Mouse (Mus musculus) hindbrain, postnatal 0 days (tissue): ENCODE results near the gene Irs1. TPM values are rescaled to one million over a fixed set of nuclear protein-coding genes. Genes with fewer than 3 reads are reported as not detected.

ENCODE experiments used
- ATAC-seq: fragments of 200-750 bp; cut with Nextera tagmentation; 2 replicates; pipeline ENCODE4 v1.8.0; 2017; ENCODE audit warnings: mild to moderate bottlenecking, moderate TSS enrichment, moderate library complexity
- DNase-seq: peaks from one replicate; pipeline ENCODE4 v3.0.0-alpha.2; 2015; ENCODE audit warnings: low spot score
- H3K27ac ChIP-seq: fragments of 300-500 bp; sonication (generic); 2 replicates; pipeline ENCODE4 v1.5.1; 2014; ENCODE audit warnings: mild to moderate bottlenecking
- H3K27me3 ChIP-seq: fragments of 300-500 bp; sonication (generic); 2 replicates; pipeline ENCODE4 v1.6.1; 2014; ENCODE audit warnings: low read length, mixed read lengths; ENCODE audit not compliant: insufficient read depth
- H3K36me3 ChIP-seq: fragments of 300-500 bp; sonication (generic); 2 replicates; pipeline ENCODE4 v1.6.1; 2014; ENCODE audit warnings: low read length, mixed read lengths; ENCODE audit not compliant: insufficient read depth
- H3K4me1 ChIP-seq: fragments of 300-500 bp; sonication (generic); 2 replicates; pipeline ENCODE4 v1.6.1; 2014; ENCODE audit warnings: antibody characterized with exemption, low read length, mixed read lengths; ENCODE audit not compliant: insufficient read depth
- H3K4me2 ChIP-seq: fragments of 300-500 bp; sonication (generic); 2 replicates; pipeline ENCODE4 v1.6.1; 2014; ENCODE audit warnings: low read depth, mild to moderate bottlenecking, low read length, moderate library complexity, mixed read lengths
- H3K4me3 ChIP-seq: fragments of 300-500 bp; sonication (generic); 2 replicates; pipeline ENCODE4 v1.5.1; 2014; ENCODE audit warnings: low read length
- H3K9ac ChIP-seq: fragments of 300-500 bp; sonication (generic); replicated peaks from 2 replicates; pipeline ENCODE4 v1.6.1; 2014; ENCODE audit warnings: mild to moderate bottlenecking, low read length, moderate library complexity, mixed read lengths
- H3K9me3 ChIP-seq: fragments of 300-500 bp; sonication (generic); 2 replicates; pipeline ENCODE4 v1.6.1; 2016; ENCODE audit warnings: low read length, mixed read lengths
- CTCF ChIP-seq: IDR thresholded peaks from 2 replicates; pipeline ENCODE4 v1.5.1; 2016; ENCODE audit warnings: antibody characterized with exemption, control low read depth, low read depth
- WGBS: fragments of 180-500 bp; shearing (Covaris S2); extraction: QIAGEN DNeasy Blood & Tissue Kit; methylation state at CpG from one replicate; pipeline ENCODE4 v1.1.7; 2014; 5-methylcytosine and 5-hydroxymethylcytosine counted together
- polyA plus RNA-seq: library from polyadenylated mRNA; unstranded; fragments of >200 nt; fragmentation: Nextera tagmentation; extraction: Ambion mirVana; gene quantifications from 2 replicates; pipeline ENCODE4 v1.2.1, GENCODE M21; 2015
- total RNA-seq: library from RNA; depleted of rRNA; stranded (reverse); fragments of >200 nt; gene quantifications from 2 replicates; pipeline ENCODE4 v1.2.3, GENCODE M21; 2014; rRNA removed

Gene Irs1
- total RNA-seq (66.7 and 67.2 TPM in 2 replicates), polyA plus RNA-seq (5.9 and 6.3 TPM in 2 replicates)

- H3K9ac ChIP-seq = peak within 1 kb of the TSS; percentile 78
- H3K27ac ChIP-seq = peak within 1 kb of the TSS; percentile 96
- TF ChIP-seq CTCF = 0 out of 2 replicates have a peak, but pooled peaks have one; percentile 11
- H3K4me2 ChIP-seq = peak within 1 kb of the TSS; percentile 77
- 1% methylated on average over 38 of the region's 60 CpGs for WGBS
- peak; percentile 91 for DNase-seq
- peaks cover 23% of the 10 kb centered on the region for H3K4me1 ChIP-seq
- no peaks in the 10 kb centered on the region for H3K27me3 ChIP-seq
- H3K9me3 ChIP-seq = no peaks in the 10 kb centered on the region
- H3K36me3 ChIP-seq = no peaks in the 10 kb centered on the region
- peak within 1 kb of the TSS; percentile 84 for H3K4me3 ChIP-seq
- ATAC-seq = peak; percentile 89
Measured at GRCm38 (mm10) chr1:82291151-82291797, at the start of gene Irs1. Gene Irs1 (minus strand): TSS chr1:82291416.

DNA sequence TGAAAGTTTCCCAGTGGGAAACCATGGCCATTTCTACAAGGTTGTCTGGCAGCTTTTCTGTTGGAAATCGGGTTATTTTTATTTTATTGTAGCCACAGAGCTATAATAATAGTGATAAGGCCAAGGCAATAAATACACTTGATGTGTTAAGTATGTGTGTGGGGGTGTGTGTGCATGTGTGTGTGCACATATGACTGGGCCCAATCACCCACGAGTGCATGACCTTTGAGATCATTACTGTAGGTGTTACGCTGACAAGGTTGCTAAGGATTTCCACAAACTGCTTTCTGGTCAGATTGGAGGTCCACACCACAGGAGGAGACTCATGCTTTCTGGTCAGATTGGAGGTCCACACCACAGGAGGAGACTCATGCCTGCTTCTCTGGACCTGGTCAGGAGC is 43.3 kb upstream of the Irs1 start:
- 96% methylated on average over 3 of the region's 3 CpGs for WGBS
- no peak overlapping the region for H3K27ac ChIP-seq
- ATAC-seq = no peak
- H3K36me3 ChIP-seq = no peaks in the 10 kb centered on the region
- no peak for DNase-seq
- H3K4me2 ChIP-seq = no peak overlapping the region
- no peaks in the 10 kb centered on the region for H3K27me3 ChIP-seq
- no peak for TF ChIP-seq CTCF
- H3K9me3 ChIP-seq = no peaks in the 10 kb centered on the region
- H3K4me3 ChIP-seq = no peak overlapping the region
- H3K9ac ChIP-seq = no peak overlapping the region
- no peaks in the 10 kb centered on the region for H3K4me1 ChIP-seq

GRCm38 (mm10) chr1:82329954-82330247 is 38.7 kb upstream of the Irs1 start:
- Histone ChIP-seq H3K36me3 (no peaks in the 10 kb centered on the region), H3K27me3 (no peaks in the 10 kb centered on the region), H3K9me3 (no peaks in the 10 kb centered on the region), H3K27ac (no peak overlapping the region), H3K4me1 (no peaks in the 10 kb centered on the region), H3K4me3 (no peak overlapping the region), H3K9ac (no peak overlapping the region), H3K4me2 (no peak overlapping the region)
- ATAC-seq (peak; percentile 32; the same call in 1 of the 2 replicates), DNase-seq (no peak)
- no peak for TF ChIP-seq CTCF

DNA sequence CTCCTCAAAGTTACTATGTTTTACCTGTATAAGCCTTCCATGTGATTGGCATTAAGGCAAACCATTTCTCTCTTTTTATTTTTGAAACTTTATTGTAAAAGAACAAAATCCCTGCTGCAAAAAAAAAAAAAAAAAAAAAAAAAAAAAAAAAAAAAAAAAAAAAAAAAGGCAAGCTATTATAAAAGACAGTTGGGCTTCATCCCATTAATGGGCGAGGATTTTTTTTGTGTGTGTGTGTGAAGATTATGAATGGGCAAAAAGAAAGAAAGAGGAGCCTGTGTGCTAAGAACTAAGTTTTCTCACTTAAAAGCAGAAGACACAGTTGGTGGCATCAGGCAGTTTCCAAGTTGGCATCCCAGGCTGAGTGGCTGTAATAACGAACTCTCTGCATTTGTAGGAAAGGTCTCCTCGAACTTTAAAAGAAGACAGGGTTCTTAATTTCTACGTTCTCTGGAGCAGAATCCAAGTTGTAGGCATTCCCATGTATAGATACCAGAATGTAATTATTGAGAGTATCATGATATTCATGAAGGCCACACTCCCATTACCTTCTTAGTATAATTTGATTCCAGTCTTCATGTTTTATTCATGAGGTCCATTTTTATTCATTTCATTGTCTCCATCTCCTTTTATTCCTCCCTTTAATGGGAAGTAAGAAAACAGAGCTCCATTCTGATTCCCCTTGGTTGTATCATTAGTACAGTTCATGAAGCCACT is 38.2 kb upstream of the Irs1 start:
- H3K27ac ChIP-seq = no peak overlapping the region
- no peaks in the 10 kb centered on the region for H3K9me3 ChIP-seq
- no peaks in the 10 kb centered on the region for H3K4me1 ChIP-seq
- TF ChIP-seq CTCF = no peak
- H3K4me3 ChIP-seq = no peak overlapping the region
- H3K36me3 ChIP-seq = no peaks in the 10 kb centered on the region
- no peak overlapping the region for H3K9ac ChIP-seq
- DNase-seq = peak; percentile 14
- 44% methylated on average over 4 of the region's 4 CpGs for WGBS
- H3K4me2 ChIP-seq = no peak overlapping the region
- H3K27me3 ChIP-seq = no peaks in the 10 kb centered on the region
- ATAC-seq = peak; percentile 24; the same call in 1 of the 2 replicates

- Histone ChIP-seq H3K4me3 (no peak overlapping the region), H3K9me3 (no peaks in the 10 kb centered on the region), H3K4me1 (no peaks in the 10 kb centered on the region), H3K9ac (no peak overlapping the region), H3K27me3 (no peaks in the 10 kb centered on the region), H3K4me2 (no peak overlapping the region), H3K27ac (no peak overlapping the region), H3K36me3 (no peaks in the 10 kb centered on the region)
- ATAC-seq (no peak), DNase-seq (no peak)
- no peak for TF ChIP-seq CTCF
- WGBS = 93% methylated on average over 7 of the region's 7 CpGs
Measured at GRCm38 (mm10) chr1:82328033-82328775, 37.0 kb upstream of the Irs1 start.

DNA sequence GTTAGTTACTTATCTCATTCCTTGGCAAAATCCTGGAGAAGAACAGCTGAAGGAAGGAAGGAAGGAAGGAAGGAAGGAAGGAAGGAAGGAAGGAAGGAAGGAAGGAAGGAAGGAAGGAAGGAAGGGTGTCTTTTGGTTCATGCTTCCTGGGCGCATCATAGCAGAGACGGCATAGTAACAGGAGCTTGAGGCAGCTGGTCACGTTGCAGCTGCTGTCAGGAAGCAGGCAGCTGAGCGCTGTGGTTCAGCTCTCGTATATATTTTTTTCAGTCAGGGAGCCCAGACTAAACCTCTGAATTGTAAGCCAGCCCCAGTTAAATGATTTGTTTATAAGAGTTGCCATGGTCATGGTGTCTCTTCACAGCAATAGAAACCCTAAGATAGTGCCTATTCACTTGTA is 34.9 kb upstream of the Irs1 start:
- no peaks in the 10 kb centered on the region for H3K4me1 ChIP-seq
- no peak for DNase-seq
- H3K27ac ChIP-seq = no peak overlapping the region
- H3K4me3 ChIP-seq = no peak overlapping the region
- H3K9ac ChIP-seq = no peak overlapping the region
- no peaks in the 10 kb centered on the region for H3K36me3 ChIP-seq
- H3K27me3 ChIP-seq = no peaks in the 10 kb centered on the region
- ATAC-seq = no peak
- 84% methylated on average over 5 of the region's 5 CpGs for WGBS
- no peak for TF ChIP-seq CTCF
- H3K9me3 ChIP-seq = no peaks in the 10 kb centered on the region
- no peak overlapping the region for H3K4me2 ChIP-seq
